Mouse (Mus musculus) left cerebral cortex, adult 2 months (tissue): ENCODE results near the gene Trabd2b. TPM values are rescaled to one million over a fixed set of nuclear protein-coding genes. Genes with fewer than 3 reads are reported as not detected.

Experiments
- DNase-seq, 2 experiments: peaks; one replicate each; pipeline ENCODE4 v3.0.0; 2021 to 2022; ENCODE audit warnings: low spot score in 2 of 2, mixed read lengths in 1 of 2; ENCODE audit errors: extremely low spot score in 1 of 2
- H3K27ac ChIP-seq: fragments of 200-600 bp; 2 replicates; pipeline ENCODE4 v1.8.1; 2022
- H3K4me3 ChIP-seq: fragments of 200-600 bp; 2 replicates; pipeline ENCODE4 v1.8.1; 2022
- CTCF ChIP-seq: fragments of 200-600 bp; IDR thresholded peaks from 2 replicates; pipeline ENCODE4 v1.8.1; 2022; ENCODE audit warnings: antibody characterized with exemption, mild to moderate bottlenecking, moderate library complexity
- intact Hi-C: fragments of 180-260 bp; cut with DNase I; formaldehyde crosslinking; loops from one replicate; pipeline ENCODE4 v1.15.1; 2025
- total RNA-seq, 2 experiments: library from RNA; stranded (reverse); gene quantifications; 2 replicates each; pipeline ENCODE4 v1.2.3; 2021

The Trabd2b gene
- total RNA-seq, 2 experiments from 2014 or later = 4.8 to 6.7 TPM

GRCm38 (mm10) chr4:114481518-114481917 is 75.0 kb downstream of the Trabd2b start:
- no peak for TF ChIP-seq CTCF
- Histone ChIP-seq H3K27ac (no peak overlapping the region), H3K4me3 (no peak overlapping the region)
- intact Hi-C loops = no loop called here
- DNase-seq = no peak

GRCm38 (mm10) chr4:114484173-114484572 is 77.6 kb downstream of the Trabd2b start:
- intact Hi-C loops = no loop called here

GRCm38 (mm10) chr4:114485996-114486395 is 79.5 kb downstream of the Trabd2b start:
- no peak for TF ChIP-seq CTCF
- Histone ChIP-seq H3K27ac (no peak overlapping the region), H3K4me3 (no peak overlapping the region)
- intact Hi-C loops = no loop called here
- no peak for DNase-seq

More at GRCm38 (mm10) chr4:114484173-114484572, 77.6 kb downstream of the Trabd2b start:
- Histone ChIP-seq H3K4me3 (no peak overlapping the region), H3K27ac (no peak overlapping the region)
- TF ChIP-seq CTCF = no peak
- DNase-seq = no peak

DNA sequence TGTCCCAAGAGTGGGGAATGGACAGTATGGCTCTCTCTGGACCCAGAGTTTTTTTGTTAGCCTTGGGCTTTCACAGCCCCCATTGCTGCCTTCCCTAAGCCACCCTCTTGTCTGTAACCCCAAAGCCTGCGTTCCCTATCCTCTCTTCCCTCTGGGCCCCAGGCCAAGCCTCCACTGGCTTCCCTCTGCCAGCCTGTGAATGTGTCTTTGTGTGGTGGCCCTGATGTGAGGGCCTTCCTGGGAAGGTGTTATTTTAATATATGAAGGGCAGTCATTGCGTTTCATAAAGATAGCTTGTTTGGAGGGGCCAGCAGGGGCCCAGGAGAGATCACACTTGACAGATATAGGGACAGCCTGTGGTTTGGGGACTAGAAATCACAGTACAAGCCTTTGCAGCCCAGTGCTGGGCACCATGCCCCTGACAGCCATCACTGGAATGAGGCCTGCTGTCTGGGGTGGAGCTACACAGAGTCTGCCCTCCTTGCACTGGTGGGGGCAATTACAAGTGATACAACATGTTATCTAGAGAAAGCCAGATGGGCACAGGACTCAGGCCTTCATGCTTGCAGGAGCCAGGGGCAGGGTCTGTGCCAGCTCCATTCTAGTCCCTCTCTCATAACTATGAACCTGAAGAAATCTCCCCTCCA is 80.5 kb downstream of the Trabd2b start:
- intact Hi-C loops = no loop called here
- no peak for TF ChIP-seq CTCF
- DNase-seq = no peak
- Histone ChIP-seq H3K27ac (no peak overlapping the region; the same call in 1 of the 2 replicates), H3K4me3 (no peak overlapping the region)

GRCm38 (mm10) chr4:114487701-114488100 is 81.2 kb downstream of the Trabd2b start:
- H3K4me3 ChIP-seq = no peak overlapping the region
- DNase-seq = no peak
- intact Hi-C loops = no loop called here
- no peak for TF ChIP-seq CTCF
- no peak overlapping the region; the same call in 1 of the 2 replicates for H3K27ac ChIP-seq

DNA sequence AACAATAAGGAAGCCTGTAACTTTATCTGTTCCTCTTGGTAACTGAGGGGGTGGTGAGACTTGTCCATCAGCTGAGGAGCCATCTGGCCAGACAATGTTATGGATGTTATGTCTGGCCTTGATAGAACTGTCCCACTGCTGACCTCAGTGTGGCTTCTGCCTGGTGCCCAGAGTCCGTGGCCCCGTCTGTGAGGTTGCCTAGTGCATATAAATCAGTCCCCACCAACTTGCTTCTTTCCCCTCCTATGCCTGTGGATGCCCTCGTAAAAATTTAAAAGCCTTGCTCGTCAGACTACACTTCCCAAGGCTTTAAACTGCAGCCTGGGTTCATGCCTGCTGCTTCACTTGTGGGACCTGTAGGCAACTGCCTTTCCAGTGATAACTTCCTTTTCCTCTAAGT is 85.6 kb downstream of the Trabd2b start:
- TF ChIP-seq CTCF = no peak
- intact Hi-C loops = no loop called here

DNA sequence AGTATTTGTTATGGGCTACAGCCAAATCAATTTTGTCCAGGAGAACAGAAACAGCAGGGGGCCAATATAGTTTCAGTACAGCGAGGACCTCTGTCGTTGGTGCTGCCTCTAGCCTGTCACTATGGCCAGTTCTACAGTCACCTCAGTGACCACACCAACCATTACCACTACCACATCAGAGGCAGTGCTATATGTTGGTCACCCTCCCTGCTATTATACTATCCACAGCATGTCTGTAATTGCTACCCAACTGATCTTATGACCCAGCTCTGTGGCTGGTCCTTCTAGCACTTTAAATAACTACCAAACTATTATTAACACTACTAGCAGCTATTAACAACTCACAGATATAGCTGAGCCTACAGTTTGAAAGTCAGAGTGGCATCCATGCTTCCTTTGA is 87.5 kb downstream of the Trabd2b start:
- Histone ChIP-seq H3K4me3 (no peak overlapping the region), H3K27ac (no peak overlapping the region)
- no peak for TF ChIP-seq CTCF
- intact Hi-C loops = no loop called here
- DNase-seq = no peak

More for the DNA sequence above, 85.6 kb downstream of the Trabd2b start:
- H3K4me3 ChIP-seq = no peak overlapping the region
- DNase-seq = no peak
- H3K27ac ChIP-seq = no peak overlapping the region

DNA sequence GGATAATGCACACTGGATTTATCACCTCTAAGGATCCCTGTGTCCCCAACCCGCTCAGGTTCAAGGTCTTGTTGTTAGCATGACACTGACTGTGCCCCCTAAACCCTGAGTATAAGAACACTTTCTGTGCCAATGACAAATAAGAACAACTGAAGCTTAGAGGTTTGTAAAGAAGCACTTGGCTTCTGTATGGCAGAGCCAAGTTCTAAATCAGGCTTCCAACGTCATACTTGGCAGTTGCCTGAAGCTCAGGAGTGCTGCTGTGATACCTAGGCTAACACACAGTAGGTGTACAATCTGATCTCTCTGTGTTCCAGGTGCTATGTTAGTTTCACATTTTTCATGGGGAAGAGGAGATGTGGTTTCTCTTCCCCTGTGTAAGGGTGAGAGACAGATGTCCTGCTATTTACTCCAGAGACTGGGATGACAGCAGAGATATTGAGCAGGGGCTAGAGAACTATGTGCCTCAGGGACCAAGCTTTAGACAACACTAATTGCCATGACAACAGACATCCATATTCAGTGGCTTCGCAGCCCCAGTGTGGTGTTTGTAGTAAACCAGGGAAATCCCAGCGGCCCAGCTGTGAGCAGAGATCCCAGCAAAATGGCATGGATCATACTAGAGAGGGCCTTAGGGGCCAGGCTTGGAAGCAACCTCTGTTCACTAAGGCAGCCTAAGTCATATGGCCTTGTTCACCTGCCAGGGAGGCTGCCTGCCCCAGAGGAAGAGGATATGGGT is 89.3 kb downstream of the Trabd2b start:
- intact Hi-C loops = no loop called here
- TF ChIP-seq CTCF = no peak
- DNase-seq = no peak
- H3K27ac ChIP-seq = no peak overlapping the region
- H3K4me3 ChIP-seq = no peak overlapping the region

DNA sequence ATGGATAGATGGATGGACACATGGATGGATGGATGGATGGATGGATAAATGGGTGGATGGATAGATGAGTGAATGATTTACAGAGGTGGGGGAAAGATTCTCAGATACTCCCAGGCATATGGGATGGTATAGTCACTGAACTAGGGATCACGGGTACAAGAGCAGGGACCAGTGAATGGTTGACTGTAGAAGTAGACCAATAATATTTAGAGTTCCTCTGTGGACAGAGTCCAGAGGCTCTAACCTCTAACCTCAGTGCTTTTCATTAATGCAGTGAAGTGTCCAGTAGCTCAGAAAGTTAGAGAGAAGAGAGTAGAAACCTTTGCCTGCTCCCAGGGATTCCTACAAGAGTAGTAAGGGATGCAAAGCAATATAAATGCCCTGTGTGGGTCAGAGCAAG is 93.1 kb downstream of the Trabd2b start:
- TF ChIP-seq CTCF = no peak
- intact Hi-C loops = no loop called here
- no peak for DNase-seq

GRCm38 (mm10) chr4:114500317-114500716 is 93.8 kb downstream of the Trabd2b start:
- H3K27ac ChIP-seq = no peak overlapping the region
- TF ChIP-seq CTCF = no peak
- intact Hi-C loops = no loop called here
- no peak for DNase-seq
- H3K4me3 ChIP-seq = no peak overlapping the region

More for the DNA sequence above, 93.1 kb downstream of the Trabd2b start:
- no peak overlapping the region for H3K4me3 ChIP-seq
- no peak overlapping the region for H3K27ac ChIP-seq

- Histone ChIP-seq H3K27ac (no peak overlapping the region), H3K4me3 (no peak overlapping the region)
- DNase-seq = no peak
- intact Hi-C loops = no loop called here
- TF ChIP-seq CTCF = no peak
These were observed 94.5 kb downstream of the Trabd2b start for GRCm38 (mm10) chr4:114501048-114501447.

- Histone ChIP-seq H3K4me3 (no peak overlapping the region), H3K27ac (no peak overlapping the region)
- DNase-seq = no peak
- TF ChIP-seq CTCF = no peak
- intact Hi-C loops = no loop called here
These were observed 95.1 kb downstream of the Trabd2b start for GRCm38 (mm10) chr4:114501611-114502010.
